Mouse (Mus musculus) naive thymus-derived CD4-positive, alpha-beta T cell, adult 2 months (primary cell): ENCODE measurements at regions not wholly inside any gene's neighbourhood (a gene's known extent, or its start where the extent isn't known, plus 50 kb on each side); places are given as distances from the start of the nearest gene placed in this dataset.

Experiments used
- DNase-seq: peaks from one replicate; pipeline ENCODE4 v3.0.0-alpha.2; 2011; ENCODE audit warnings: low read depth

- DNase-seq = no peak
These were observed 418.0 kb upstream of the 9430069I07Rik start for GRCm38 (mm10) chr15:34775714-34776113.

- no peak for DNase-seq
These were observed 394.1 kb upstream of the 9430069I07Rik start for GRCm38 (mm10) chr15:34751746-34752145.

- no peak for DNase-seq
These were observed 393.3 kb upstream of the 9430069I07Rik start for GRCm38 (mm10) chr15:34751021-34751420.

- no peak for DNase-seq
These were observed 389.4 kb upstream of the 9430069I07Rik start for GRCm38 (mm10) chr15:34747111-34747510.

- peak; percentile 49 for DNase-seq
These were observed 385.6 kb upstream of the 9430069I07Rik start for GRCm38 (mm10) chr15:34743130-34743782.

- DNase-seq = no peak
These were observed 383.8 kb upstream of the 9430069I07Rik start for GRCm38 (mm10) chr15:34741488-34741887.
